ENCODE assay signal across 19 mouse cellular contexts in the genomic region with DNA sequence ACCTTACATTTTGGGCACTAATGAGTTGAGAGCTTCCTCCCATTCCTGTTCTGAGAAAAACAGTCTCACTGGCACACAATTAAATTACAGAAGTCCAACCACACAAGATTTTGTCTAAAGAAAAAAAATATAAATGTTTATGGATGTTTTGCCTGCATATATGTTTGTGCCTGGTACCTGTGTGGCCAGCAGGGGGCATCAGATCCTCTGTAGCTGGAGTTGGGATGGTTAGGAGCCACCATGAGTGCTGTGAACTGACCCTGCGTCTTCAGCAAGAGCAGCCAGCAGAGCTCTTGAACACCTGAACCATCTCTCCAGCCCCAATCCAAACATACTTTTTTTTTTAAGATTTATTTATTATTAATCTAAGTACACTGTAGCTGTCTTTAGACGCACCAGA. TPM values are rescaled to one million over a fixed set of nuclear protein-coding genes. Genes with fewer than 3 reads are reported as not detected.
A peak's percentile ranks its signal among the peaks of the same experiment; 100 is the strongest.
DNase-seq lines count a peak whose midpoint lies in the region; TF ChIP-seq lines count a peak whose summit lies in the region.
"Had no signal": no experiment of that assay in that cellular context is flagged by ENCODE, and none has a peak within 500 bp of the region (broad histone marks: within the 10 kb centered on the region; RNA-seq: fewer than 3 reads in every experiment).

No protein-coding gene starts in this region.

- no peak overlapping the region for H3K4me3 ChIP-seq in layer of hippocampus, adult 2 months
- H3K4me3 ChIP-seq: forebrain, embryonic 10.5 days; heart, embryonic 12.5 days; neural tube, embryonic 12.5 days had no signal

- peak; percentile 63 for TF ChIP-seq CTCF in layer of hippocampus, adult 2 months (conservative IDR thresholded peaks at IDR 0.05)

- H3K27ac ChIP-seq in layer of hippocampus, adult 2 months: no peak overlapping the region
- H3K27ac ChIP-seq: forebrain, embryonic 10.5 days; neural tube, embryonic 12.5 days had no signal

- no peak for DNase-seq in layer of hippocampus, adult 2 months (ENCODE audit: low spot score in 2 of 2)
- no peak for DNase-seq in layer of hippocampus, postnatal 10 days (ENCODE audit: low spot score in 2 of 2)
- DNase-seq in A20 (ENCODE audit: low read depth, low spot score) (peak; percentile 22), R1 (ENCODE audit: low read depth, low spot score) (peak; percentile 54)
- peak; percentile 34 to 39 for DNase-seq in B cell, adult 2 months
- DNase-seq in kidney, adult 9 months: no peak
- no peak for DNase-seq in adrenal gland, postnatal 36 days
- DNase-seq: cerebellum, adult 18-20 months; gastrocnemius, postnatal 25 days; heart, postnatal 4 days; kidney, postnatal 25 days; lung, adult 2 months; right cerebral cortex, postnatal 14 days; thymus, adult 18-20 months had no signal

RNA-seq across cellular contexts. Expression of a gene that starts 52.0 kb away (rescaled TPM):
- not detected for total RNA-seq in layer of hippocampus, adult 2 months (2021)
- total RNA-seq in layer of hippocampus, postnatal 10 days (2021): not detected
- not detected for total RNA-seq in adrenal gland, postnatal 36 days (2021)
- total RNA-seq: gastrocnemius, postnatal 25 days; heart, postnatal 4 days; layer of hippocampus, postnatal 25 days; megakaryocyte, adult 5-6 weeks had no signal

Comparison
In these comparisons a context has a peak if more than half of its experiments do, and no peak if none do; other contexts are left out.
1. DNase-seq: peak in A20 (single experiment), B cell, adult 2 months (2 of 2) and R1 (single experiment); none in layer of hippocampus, adult 2 months (0 of 2), layer of hippocampus, postnatal 10 days (0 of 2), kidney, adult 9 months (single experiment) and adrenal gland, postnatal 36 days (0 of 2).